Mouse (Mus musculus) CH12.LX (cell line): Measurements from ENCODE around the gene Snx11. TPM values are rescaled to one million over a fixed set of nuclear protein-coding genes. Genes with fewer than 3 reads are reported as not detected.

Experiments
- DNase-seq: peaks from one replicate; pipeline ENCODE4 v3.0.0-alpha.2; 2013; ENCODE audit errors: extremely low read depth
- H3K27ac ChIP-seq: 2 replicates; pipeline ENCODE4 v1.5.1; 2012; ENCODE audit warnings: low read depth, mild to moderate bottlenecking, control low read depth, moderate library complexity; ENCODE audit not compliant: insufficient read depth
- H3K27me3 ChIP-seq: replicated peaks from 2 replicates; pipeline ENCODE3; 2012; ENCODE audit warnings: inconsistent platforms
- H3K36me3 ChIP-seq, 2 experiments: replicated peaks in 1 of 2; 2 replicates each; pipeline versions ENCODE3 to v1.6.1; 2012; ENCODE audit warnings: inconsistent platforms in 1 of 2, low read length in 1 of 2, mild to moderate bottlenecking in 1 of 2, mixed read lengths in 1 of 2, moderate library complexity in 1 of 2; ENCODE audit not compliant: control insufficient read depth in 1 of 2, insufficient read depth in 1 of 2
- H3K4me1 ChIP-seq, 2 experiments: 2 replicates each; pipeline ENCODE4 v1.6.1; 2012; ENCODE audit warnings: inconsistent platforms in 1 of 2, moderate library complexity in 1 of 2; ENCODE audit not compliant: insufficient read depth in 2 of 2, control insufficient read depth in 1 of 2
- H3K4me2 ChIP-seq: 2 replicates; pipeline ENCODE4 v1.6.1; 2012; ENCODE audit warnings: low read depth, mild to moderate bottlenecking, control low read depth; ENCODE audit not compliant: poor library complexity, insufficient read depth, severe bottlenecking
- H3K4me3 ChIP-seq, 3 experiments: fragments of 150-350 bp in 1 of 3; sonication (generic) in 1 of 3; replicated peaks in 1 of 3; 2 replicates each; pipeline versions ENCODE3 to v1.5.1; 2011 to 2012; ENCODE audit warnings: low read depth in 2 of 3, low read length in 2 of 3, mild to moderate bottlenecking in 2 of 3, moderate library complexity in 2 of 3, control low read depth in 1 of 3, improper control_type of control experiment in 1 of 3, inconsistent platforms in 1 of 3, mixed read lengths in 1 of 3; ENCODE audit not compliant: poor library complexity in 1 of 3
- H3K79me2 ChIP-seq: replicated peaks from 2 replicates; pipeline ENCODE4 v1.6.1; 2012; ENCODE audit warnings: mild to moderate bottlenecking, moderate library complexity; ENCODE audit not compliant: control insufficient read depth, poor library complexity, insufficient read depth, severe bottlenecking; ENCODE audit errors: extremely low read depth
- H3K9ac ChIP-seq: 2 replicates; pipeline ENCODE4 v1.6.1; 2012; ENCODE audit warnings: low read depth, mild to moderate bottlenecking, control low read depth, moderate library complexity; ENCODE audit not compliant: insufficient read depth
- H3K9me3 ChIP-seq: replicated peaks from 2 replicates; pipeline ENCODE3; 2012; ENCODE audit warnings: low read length, inconsistent platforms, mixed read lengths
- CHD2 ChIP-seq: IDR thresholded peaks from 2 replicates; pipeline ENCODE4 v1.6.1; 2011; ENCODE audit warnings: low read length, improper control_type of control experiment
- CTCF ChIP-seq, 2 experiments: IDR thresholded peaks in 1 of 2; conservative IDR thresholded peaks in 1 of 2; 2 replicates each; pipeline ENCODE4 v1.5.1; 2011 to 2012; ENCODE audit warnings: low read depth in 2 of 2, low read length in 2 of 2, improper control_type of control experiment in 1 of 2, inconsistent platforms in 1 of 2, mild to moderate bottlenecking in 1 of 2, moderate library complexity in 1 of 2
- E2F4 ChIP-seq: IDR thresholded peaks from 2 replicates; pipeline ENCODE4 v1.6.1; 2011; ENCODE audit warnings: low read depth, low read length, improper control_type of control experiment; ENCODE audit not compliant: insufficient replicate concordance
- ELF1 ChIP-seq: IDR thresholded peaks from 2 replicates; pipeline ENCODE4 v1.6.1; 2014; ENCODE audit warnings: low read depth, mild to moderate bottlenecking, inconsistent platforms, low read length, improper control_type of control experiment
- EP300 ChIP-seq: IDR thresholded peaks from 2 replicates; pipeline ENCODE4 v1.6.1; 2011; ENCODE audit warnings: low read length, improper control_type of control experiment
- GABPA ChIP-seq: IDR thresholded peaks from 2 replicates; pipeline ENCODE4 v1.6.1; 2012; ENCODE audit warnings: low read depth, low read length, improper control_type of control experiment, inconsistent platforms; ENCODE audit not compliant: insufficient replicate concordance
- IRF4 ChIP-seq: IDR thresholded peaks from 2 replicates; pipeline ENCODE4 v1.6.1; 2014; ENCODE audit warnings: low read depth, mild to moderate bottlenecking, inconsistent platforms, low read length, improper control_type of control experiment
- JUN ChIP-seq: IDR thresholded peaks from 2 replicates; pipeline ENCODE4 v1.6.1; 2011; ENCODE audit warnings: low read depth, mild to moderate bottlenecking, low read length, improper control_type of control experiment, moderate library complexity; ENCODE audit not compliant: insufficient read depth
- MAFK ChIP-seq: IDR thresholded peaks from 2 replicates; pipeline ENCODE4 v1.6.1; 2011; ENCODE audit warnings: low read length, improper control_type of control experiment; ENCODE audit not compliant: insufficient replicate concordance
- MAX ChIP-seq: IDR thresholded peaks from 2 replicates; pipeline ENCODE4 v1.6.1; 2011; ENCODE audit warnings: low read length, improper control_type of control experiment
- MEF2A ChIP-seq: IDR thresholded peaks from 2 replicates; pipeline ENCODE4 v1.6.1; 2014; ENCODE audit warnings: low read depth, mild to moderate bottlenecking, inconsistent platforms, low read length, improper control_type of control experiment, borderline replicate concordance
- MXI1 ChIP-seq: IDR thresholded peaks from 2 replicates; pipeline ENCODE4 v1.6.1; 2011; ENCODE audit warnings: mild to moderate bottlenecking, low read depth, low read length, improper control_type of control experiment
- MYC ChIP-seq: IDR thresholded peaks from 2 replicates; pipeline ENCODE4 v1.6.1; 2011; ENCODE audit warnings: low read depth, mild to moderate bottlenecking, improper control_type of control experiment, low read length
- NELFE ChIP-seq: IDR thresholded peaks from 2 replicates; pipeline ENCODE4 v1.6.1; 2011; ENCODE audit warnings: low read depth, low read length, improper control_type of control experiment
- NRF1 ChIP-seq: IDR thresholded peaks from 2 replicates; pipeline ENCODE4 v1.6.1; 2014; ENCODE audit warnings: low read depth, mild to moderate bottlenecking, inconsistent platforms, low read length, improper control_type of control experiment, moderate library complexity
- PAX5 ChIP-seq: IDR thresholded peaks from 2 replicates; pipeline ENCODE4 v1.6.1; 2012; ENCODE audit warnings: low read length, inconsistent platforms, mixed read lengths
- POLR2A ChIP-seq: IDR thresholded peaks from 2 replicates; pipeline ENCODE4 v1.6.1; 2011; ENCODE audit warnings: low read depth, mild to moderate bottlenecking, improper control_type of control experiment, low read length
- POLR2AphosphoS2 ChIP-seq: IDR thresholded peaks from 2 replicates; pipeline ENCODE4 v1.6.1; 2011; ENCODE audit warnings: low read depth, low read length, improper control_type of control experiment
- RCOR1 ChIP-seq: conservative IDR thresholded peaks from 2 replicates; pipeline ENCODE4 v1.6.1; 2012; ENCODE audit warnings: low read depth, mild to moderate bottlenecking, inconsistent platforms, low read length, improper control_type of control experiment
- SMC3 ChIP-seq: IDR thresholded peaks from 2 replicates; pipeline ENCODE4 v1.6.1; 2011; ENCODE audit warnings: low read depth, low read length, improper control_type of control experiment
- TBP ChIP-seq: conservative IDR thresholded peaks from 2 replicates; pipeline ENCODE4 v1.6.1; 2011; ENCODE audit warnings: low read depth, low read length, improper control_type of control experiment
- TCF12 ChIP-seq: IDR thresholded peaks from 2 replicates; pipeline ENCODE4 v1.6.1; 2014; ENCODE audit warnings: low read depth, mild to moderate bottlenecking, inconsistent platforms, low read length, improper control_type of control experiment
- USF2 ChIP-seq: conservative IDR thresholded peaks from 2 replicates; pipeline ENCODE4 v1.6.1; 2011; ENCODE audit warnings: low read depth, low read length, improper control_type of control experiment
- ZC3H11A ChIP-seq: IDR thresholded peaks from 2 replicates; pipeline ENCODE4 v1.6.1; 2012; ENCODE audit warnings: low read depth, mild to moderate bottlenecking, inconsistent platforms, low read length, improper control_type of control experiment
- ZMIZ1 ChIP-seq: IDR thresholded peaks from 2 replicates; pipeline ENCODE4 v1.6.1; 2012; ENCODE audit warnings: low read depth, mild to moderate bottlenecking, inconsistent platforms, low read length, improper control_type of control experiment
- ZNF384 ChIP-seq: IDR thresholded peaks from 2 replicates; pipeline ENCODE4 v1.6.1; 2012; ENCODE audit warnings: low read depth, low read length, improper control_type of control experiment, inconsistent platforms
- dilution Hi-C: fragments of 300-500 bp; cut with MboI; formaldehyde crosslinking; loops from 2 replicates; pipeline ENCODE4 v1.14.3; 2020; ENCODE audit warnings: low sequenced_read_pairs; ENCODE audit not compliant: extremely low pct_unique_long_range_greater_than_20kb, extremely low pct_ligation_motif_present
- in situ Hi-C: fragments of 300-500 bp; cut with MboI; formaldehyde crosslinking; loops from 3 replicates; pipeline ENCODE4 v1.14.3; 2019; ENCODE audit warnings: low sequenced_read_pairs, low pct_ligation_motif_present, low pct_unique_long_range_greater_than_20kb, mixed read lengths
- polyA plus RNA-seq: library from polyadenylated mRNA; unstranded; fragments of >175 nt; gene quantifications from 2 replicates; pipeline ENCODE4 v1.2.1, GENCODE M21; 2012; ENCODE audit warnings: low read depth; ENCODE audit not compliant: insufficient read length
- total RNA-seq, 2 experiments: library from RNA; depleted of rRNA; stranded (reverse); fragments of 300-350 nt in 1 of 2; fragments of >200 nt in 1 of 2; gene quantifications; 2 replicates each; pipeline ENCODE4 v1.2.3; 2012 to 2014

The Snx11 gene
- total and polyA plus RNA-seq, 3 experiments: 153 to 244 (median 217) TPM

DNA sequence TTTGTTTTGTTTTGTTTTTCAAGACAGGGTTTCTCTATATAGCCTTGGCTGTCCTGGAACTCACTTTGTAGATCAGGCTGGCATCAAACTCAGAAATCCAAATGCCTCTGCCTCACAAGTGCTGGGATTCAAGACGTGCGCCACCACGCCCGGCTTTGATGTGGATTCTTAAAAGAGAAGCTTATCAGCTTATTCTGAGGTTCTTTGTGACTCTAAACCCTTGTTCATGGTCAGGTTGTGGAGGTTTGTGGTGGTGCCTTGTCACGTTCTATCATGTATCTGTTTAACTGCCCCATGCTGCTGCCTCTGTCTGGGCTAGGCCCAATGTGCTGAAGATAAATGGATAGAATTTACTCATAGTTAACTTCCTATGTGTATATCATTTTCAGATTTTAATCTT lies 28.2 kb upstream of the Snx11 start:
- Histone ChIP-seq H3K4me2 (no peak overlapping the region), H3K9ac (no peak overlapping the region), H3K9me3 (peaks cover 2% of the 10 kb centered on the region), H3K36me3 (peaks cover 59 to 91% of the 10 kb centered on the region in 2 experiments), H3K79me2 (peaks cover 8% of the 10 kb centered on the region), H3K4me3 (no peak overlapping the region), H3K27me3 (no peaks in the 10 kb centered on the region), H3K27ac (no peak overlapping the region), H3K4me1 (no peaks in the 10 kb centered on the region)
- DNase-seq: no peak
- in situ Hi-C loops (no loop called here), dilution Hi-C loops (no loop called here)
- TF ChIP-seq GABPA (no peak), CTCF (conservative IDR thresholded peaks at IDR 0.05 in 1 of 2, IDR thresholded peaks at IDR 0.05 in 1 of 2; ENCODE audit: low read depth in 2 of 2, low read length in 2 of 2) (no peak), EP300 (no peak), JUN (no peak), MYC (no peak)

- H3K27ac ChIP-seq: no peak overlapping the region
- no peak for DNase-seq
- dilution Hi-C loops: no loop called here
- TF ChIP-seq TBP: peak; percentile 66; the same call in 1 of the 2 replicates
- no peak for TF ChIP-seq CHD2
- no peaks in the 10 kb centered on the region for H3K27me3 ChIP-seq
- no peak overlapping the region for H3K9ac ChIP-seq
- H3K4me2 ChIP-seq: no peak overlapping the region
- H3K36me3 ChIP-seq: peaks cover 46 to 85% of the 10 kb centered on the region in 2 experiments
- no peak overlapping the region for H3K4me3 ChIP-seq
- peaks cover 3 to 19% of the 10 kb centered on the region in 2 experiments; a peak in 3 of 4 replicates for H3K4me1 ChIP-seq
- no peaks in the 10 kb centered on the region for H3K9me3 ChIP-seq
- peaks cover 66% of the 10 kb centered on the region for H3K79me2 ChIP-seq
- in situ Hi-C loops: no loop called here
Observed at GRCm38 (mm10) chr11:96799511-96799910, 22.2 kb upstream of the Snx11 start.

DNA sequence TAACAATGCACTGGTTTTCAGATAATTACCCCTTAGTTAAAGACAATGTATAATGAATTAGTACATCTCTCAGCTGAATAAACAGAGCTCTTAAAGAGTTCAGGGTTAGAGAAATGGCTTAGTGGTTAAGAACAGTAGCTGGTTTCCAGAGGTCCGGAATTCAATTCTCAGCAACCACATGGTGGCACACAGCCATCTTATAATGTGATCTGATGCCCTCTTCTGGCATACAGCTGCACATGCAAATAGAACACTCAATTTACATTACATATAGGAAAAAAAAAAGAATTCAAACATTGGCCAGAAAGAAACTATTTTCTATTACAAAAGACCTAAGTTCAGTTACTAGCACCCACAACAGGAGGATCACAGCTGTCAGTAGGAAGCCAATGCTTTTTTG lies 19.2 kb upstream of the Snx11 start:
- in situ Hi-C loops (no loop called here), dilution Hi-C loops (no loop called here)
- peaks cover 32 to 79% of the 10 kb centered on the region in 2 experiments for H3K36me3 ChIP-seq
- no peak overlapping the region for H3K27ac ChIP-seq
- H3K9me3 ChIP-seq: no peaks in the 10 kb centered on the region
- H3K4me3 ChIP-seq: no peak overlapping the region
- no peaks in the 10 kb centered on the region for H3K27me3 ChIP-seq
- no peak overlapping the region for H3K4me2 ChIP-seq
- peaks cover 3 to 47% of the 10 kb centered on the region in 2 experiments; a peak in 3 of 4 replicates for H3K4me1 ChIP-seq
- H3K79me2 ChIP-seq: peaks cover 89% of the 10 kb centered on the region
- no peak for DNase-seq
- H3K9ac ChIP-seq: no peak overlapping the region
- no peak for TF ChIP-seq ELF1
- no peak for TF ChIP-seq TCF12
- TF ChIP-seq IRF4: no peak
- no peak; the same call in 1 of the 2 replicates for TF ChIP-seq MXI1
- TF ChIP-seq MYC: peak; percentile 81
- TF ChIP-seq TBP: no peak
- TF ChIP-seq SMC3: peak; percentile 58
- no peak for TF ChIP-seq MAFK
- no peak for TF ChIP-seq PAX5
- no peak for TF ChIP-seq E2F4
- TF ChIP-seq ZC3H11A: no peak
- TF ChIP-seq ZMIZ1: no peak
- TF ChIP-seq MAX: no peak; the same call in 1 of the 2 replicates
- no peak for TF ChIP-seq NRF1
- TF ChIP-seq ZNF384: peak; percentile 78
- TF ChIP-seq GABPA: no peak
- no peak for TF ChIP-seq RCOR1
- TF ChIP-seq POLR2A: no peak
- TF ChIP-seq JUN: no peak
- TF ChIP-seq POLR2AphosphoS2: no peak
- TF ChIP-seq NELFE: no peak
- no peak for TF ChIP-seq EP300
- TF ChIP-seq MEF2A: no peak
- no peak for TF ChIP-seq USF2
- no peak for TF ChIP-seq CHD2
